Mouse (Mus musculus): ENCODE data around the gene Cklf.
"Not testable (repeated sequence)": the region's sequence is repeated elsewhere in the genome, so short reads cannot be mapped to it uniquely, and the experiment has no call there.

The Cklf gene

GRCm38 (mm10) chr8:104264271-104264935 lies 13.7 kb downstream of the Cklf start:
- not testable (repeated sequence) for DNase-seq

- no peak for DNase-seq
Measured at GRCm38 (mm10) chr8:104268368-104268767, 17.7 kb downstream of the Cklf start.

- DNase-seq, result no peak
Measured at GRCm38 (mm10) chr8:104268937-104269440, 18.3 kb downstream of the Cklf start.

GRCm38 (mm10) chr8:104293081-104293480 lies 42.4 kb downstream of the Cklf start, which contains the start of gene Cmtm2a:
Gene Cmtm2a, minus strand, starts transcription at chr8:104293181.
- DNase-seq, result not testable (repeated sequence)

GRCm38 (mm10) chr8:104294396-104294795 lies 43.7 kb downstream of the Cklf start:
- DNase-seq, result no peak

GRCm38 (mm10) chr8:104301577-104301976 lies 50.9 kb downstream of the Cklf start:
- not testable (repeated sequence) for DNase-seq

- DNase-seq, result not testable (repeated sequence)
Measured at GRCm38 (mm10) chr8:104302536-104302935, 51.9 kb downstream of the Cklf start.

GRCm38 (mm10) chr8:104304962-104305361 lies 54.3 kb downstream of the Cklf start:
- no peak for DNase-seq

GRCm38 (mm10) chr8:104308341-104308740 lies 57.7 kb downstream of the Cklf start:
- not testable (repeated sequence) for DNase-seq

GRCm38 (mm10) chr8:104309441-104310155 lies 58.9 kb downstream of the Cklf start, which contains the start of the genes Gm45711 and Cmtm1:
Gene Gm45711, minus strand, starts transcription at chr8:104310081.
Gene Cmtm1, minus strand, starts transcription at chr8:104310145.
- DNase-seq, result not testable (repeated sequence)

GRCm38 (mm10) chr8:104312023-104312422 lies 61.4 kb downstream of the Cklf start:
- DNase-seq, result not testable (repeated sequence)

- peak in 1 of 2 experiments; percentile 30 for DNase-seq
Measured at GRCm38 (mm10) chr8:104313311-104313710, 62.6 kb downstream of the Cklf start.
